Mouse (Mus musculus): ENCODE data around the gene Lrrc39. TPM values are rescaled to one million over a fixed set of nuclear protein-coding genes. Genes with fewer than 3 reads are reported as not detected.

Gene Lrrc39
- polyA plus RNA-seq, 1 experiment from 2014 or later: 0.48 TPM

- Histone ChIP-seq H3K9me3 (no peaks in the 10 kb centered on the region), H3K4me1 (replicated peaks) (no peaks in the 10 kb centered on the region), H3K27ac (no peak overlapping the region), H3K27me3 (no peaks in the 10 kb centered on the region), H3K36me3 (peaks cover 60% of the 10 kb centered on the region), H3K4me2 (no peak overlapping the region), H3K4me3 (no peak overlapping the region), H3K9ac (no peak overlapping the region)
- WGBS: 88% methylated on average over 6 of the region's 6 CpGs
- no peak for ATAC-seq (ENCODE audit: low FRiP score)
These were observed 56.1 kb downstream of the Lrrc39 start for GRCm38 (mm10) chr3:116618855-116619254.

GRCm38 (mm10) chr3:116620636-116621370 lies 58.0 kb downstream of the Lrrc39 start:
- no peak for ATAC-seq (ENCODE audit: low FRiP score)
- no peak overlapping the region for H3K27ac ChIP-seq
- no peaks in the 10 kb centered on the region for H3K4me1 ChIP-seq (replicated peaks)
- H3K4me3 ChIP-seq: no peak overlapping the region
- peaks cover 43% of the 10 kb centered on the region for H3K36me3 ChIP-seq
- no peaks in the 10 kb centered on the region for H3K27me3 ChIP-seq
- 95% methylated on average over 7 of the region's 7 CpGs for WGBS
- H3K9me3 ChIP-seq: no peaks in the 10 kb centered on the region
- H3K9ac ChIP-seq: no peak overlapping the region
- H3K4me2 ChIP-seq: no peak overlapping the region

- WGBS: 91% methylated on average over 7 of the region's 7 CpGs
- Histone ChIP-seq H3K4me2 (no peak overlapping the region), H3K27me3 (no peaks in the 10 kb centered on the region)
These were observed 59.9 kb downstream of the Lrrc39 start for GRCm38 (mm10) chr3:116622641-116623040.

GRCm38 (mm10) chr3:116631459-116631858 lies 68.7 kb downstream of the Lrrc39 start:
- 68% methylated on average over 1 of the region's 1 CpGs for WGBS
- peaks cover 57% of the 10 kb centered on the region for H3K36me3 ChIP-seq
- H3K4me3 ChIP-seq: no peak overlapping the region
- H3K4me1 ChIP-seq (replicated peaks): peaks cover 6% of the 10 kb centered on the region
- no peak for ATAC-seq (ENCODE audit: low FRiP score)
- no peaks in the 10 kb centered on the region for H3K9me3 ChIP-seq
- H3K4me2 ChIP-seq: no peak overlapping the region
- H3K27me3 ChIP-seq: no peaks in the 10 kb centered on the region
- H3K9ac ChIP-seq: no peak overlapping the region
- no peak overlapping the region for H3K27ac ChIP-seq

More at GRCm38 (mm10) chr3:116622641-116623040, 59.9 kb downstream of the Lrrc39 start:
- Histone ChIP-seq H3K36me3 (peaks cover 36% of the 10 kb centered on the region), H3K9ac (no peak overlapping the region), H3K9me3 (no peaks in the 10 kb centered on the region), H3K4me1 (replicated peaks) (no peaks in the 10 kb centered on the region), H3K27ac (no peak overlapping the region), H3K4me3 (no peak overlapping the region)
- ATAC-seq (ENCODE audit: low FRiP score): no peak

Other genes with a start within 250 kb of the Lrrc39 start
- gene Cdc14a, start 138.9 kb upstream of the Lrrc39 start, polyA plus RNA-seq (2015; fragmentation: Nextera tagmentation; extraction: Ambion mirVana): 6.8 and 7.0 TPM in 2 replicates
- 115 and 120 TPM in 2 replicates for gene Rtca, start 54.8 kb upstream of the Lrrc39 start, polyA plus RNA-seq (2015; fragmentation: Nextera tagmentation; extraction: Ambion mirVana)
- 11.8 and 12.9 TPM in 2 replicates for gene Dbt, start 49.9 kb upstream of the Lrrc39 start, polyA plus RNA-seq (2015; fragmentation: Nextera tagmentation; extraction: Ambion mirVana)
- gene Sass6, start 32.0 kb downstream of the Lrrc39 start, polyA plus RNA-seq (2015; fragmentation: Nextera tagmentation; extraction: Ambion mirVana): 18.6 and 21.6 TPM in 2 replicates
- 29.8 and 30.3 TPM in 2 replicates for gene Trmt13, start 51.6 kb downstream of the Lrrc39 start, polyA plus RNA-seq (2015; fragmentation: Nextera tagmentation; extraction: Ambion mirVana)
- 62.6 and 63.3 TPM in 2 replicates for gene Mfsd14a, start 99.7 kb downstream of the Lrrc39 start, polyA plus RNA-seq (2015; fragmentation: Nextera tagmentation; extraction: Ambion mirVana)
- 0.68 and 2.6 TPM in 2 replicates for gene Gm43191, start 118.3 kb downstream of the Lrrc39 start, polyA plus RNA-seq (2015; fragmentation: Nextera tagmentation; extraction: Ambion mirVana)
- 6.1 and 7.6 TPM in 2 replicates for gene Slc35a3, start 149.9 kb downstream of the Lrrc39 start, polyA plus RNA-seq (2015; fragmentation: Nextera tagmentation; extraction: Ambion mirVana)
- gene Agl, start 245.2 kb downstream of the Lrrc39 start, polyA plus RNA-seq (2015; fragmentation: Nextera tagmentation; extraction: Ambion mirVana): 16.5 and 17.3 TPM in 2 replicates